Mouse (Mus musculus): Measurements from ENCODE around the gene Fndc3b. TPM values are rescaled to one million over a fixed set of nuclear protein-coding genes. Genes with fewer than 3 reads are reported as not detected.

Gene Fndc3b
- total RNA-seq, 2 experiments from 2014 or later, result 18.9 to 26.2 TPM

DNA sequence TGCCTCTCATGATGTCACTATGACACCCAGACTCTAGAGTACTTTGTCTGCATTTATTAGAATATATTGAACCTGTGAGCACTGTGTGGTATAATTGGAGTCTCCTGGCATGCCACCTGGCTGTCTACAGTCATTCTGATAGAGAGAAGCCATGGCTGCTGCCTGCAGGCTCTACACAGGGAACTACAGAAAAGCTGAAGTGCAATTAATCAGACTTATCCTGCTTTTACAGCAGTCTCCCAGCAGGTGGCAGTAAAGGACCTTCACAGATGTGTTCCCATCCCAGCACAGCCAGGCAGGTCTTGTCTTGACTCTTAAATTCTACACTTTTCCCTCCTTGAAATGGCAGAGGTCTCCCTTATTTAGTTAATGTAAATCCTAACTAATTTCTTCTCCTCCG lies 250.1 kb downstream of the Fndc3b start:
- Histone ChIP-seq H3K27ac (no peak overlapping the region), H3K4me3 (no peak overlapping the region)
- TF ChIP-seq CTCF (conservative IDR thresholded peaks at IDR 0.05), result peak; percentile 96
- DNase-seq (ENCODE audit: low spot score in 2 of 2), result peak; percentile 71 to 81

DNA sequence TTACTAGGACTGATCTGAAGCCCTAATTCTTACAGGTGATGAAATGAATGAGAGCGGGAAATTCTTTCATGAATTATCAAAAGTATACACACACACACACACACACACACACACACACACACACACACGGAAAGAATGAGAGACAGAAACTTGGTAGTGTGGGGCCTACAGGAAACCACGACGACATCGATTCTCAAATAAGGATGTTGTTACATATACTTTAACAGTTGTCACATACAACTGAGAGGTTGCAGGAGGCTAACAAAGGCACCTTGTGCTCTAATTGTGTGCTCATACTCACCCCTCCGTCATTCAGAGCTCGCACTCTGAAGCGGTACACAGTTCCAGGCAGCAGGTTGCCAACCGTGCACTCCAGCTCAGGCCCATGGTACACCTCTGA lies 252.7 kb downstream of the Fndc3b start:
- Histone ChIP-seq H3K4me3 (no peak overlapping the region), H3K27ac (no peak overlapping the region)

GRCm38 (mm10) chr3:27456514-27456913 lies 254.6 kb downstream of the Fndc3b start:
- TF ChIP-seq CTCF (conservative IDR thresholded peaks at IDR 0.05), result no peak
- H3K27ac ChIP-seq, result no peak overlapping the region
- no peak overlapping the region for H3K4me3 ChIP-seq
- no peak for DNase-seq (ENCODE audit: low spot score in 2 of 2)

More for the DNA sequence above, 252.7 kb downstream of the Fndc3b start:
- no peak for DNase-seq (ENCODE audit: low spot score in 2 of 2)
- TF ChIP-seq CTCF (conservative IDR thresholded peaks at IDR 0.05), result no peak

- no peak overlapping the region for H3K27ac ChIP-seq
- H3K4me3 ChIP-seq, result no peak overlapping the region
- no peak for DNase-seq (ENCODE audit: low spot score in 2 of 2)
- TF ChIP-seq CTCF (conservative IDR thresholded peaks at IDR 0.05), result no peak
These were observed 256.5 kb downstream of the Fndc3b start for GRCm38 (mm10) chr3:27454402-27455195.

GRCm38 (mm10) chr3:27453453-27454098 lies 257.5 kb downstream of the Fndc3b start:
- no peak for DNase-seq (ENCODE audit: low spot score in 2 of 2)
- H3K27ac ChIP-seq, result no peak overlapping the region
- H3K4me3 ChIP-seq, result no peak overlapping the region
- peak; percentile 67 for TF ChIP-seq CTCF (conservative IDR thresholded peaks at IDR 0.05)

DNA sequence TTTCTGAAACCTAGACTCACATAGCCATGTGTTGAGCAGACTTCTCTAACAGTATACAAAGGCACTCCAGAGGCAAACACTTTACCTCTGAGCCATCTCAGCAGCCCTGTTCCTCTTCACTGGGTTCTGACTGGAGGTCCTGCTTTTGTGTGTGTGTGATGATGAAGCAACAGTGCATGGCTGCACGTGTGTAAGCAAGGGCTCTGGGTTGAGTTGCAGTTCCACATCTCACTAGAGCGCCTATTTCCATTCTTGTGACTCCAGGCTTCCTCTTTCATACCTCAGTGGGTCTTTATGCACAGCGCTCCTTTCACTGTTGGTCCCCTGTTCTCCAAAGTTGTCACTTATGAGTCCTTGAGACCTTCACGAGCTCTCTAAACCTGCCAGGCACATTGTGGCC lies 261.7 kb downstream of the Fndc3b start:
- no peak for TF ChIP-seq CTCF (conservative IDR thresholded peaks at IDR 0.05)
- DNase-seq (ENCODE audit: low spot score in 2 of 2), result no peak
- H3K27ac ChIP-seq, result no peak overlapping the region
- no peak overlapping the region for H3K4me3 ChIP-seq

GRCm38 (mm10) chr3:27448367-27448766 lies 262.7 kb downstream of the Fndc3b start:
- TF ChIP-seq CTCF (conservative IDR thresholded peaks at IDR 0.05), result peak; percentile 64
- Histone ChIP-seq H3K4me3 (no peak overlapping the region), H3K27ac (no peak overlapping the region)
- DNase-seq (ENCODE audit: low spot score in 2 of 2), result no peak

DNA sequence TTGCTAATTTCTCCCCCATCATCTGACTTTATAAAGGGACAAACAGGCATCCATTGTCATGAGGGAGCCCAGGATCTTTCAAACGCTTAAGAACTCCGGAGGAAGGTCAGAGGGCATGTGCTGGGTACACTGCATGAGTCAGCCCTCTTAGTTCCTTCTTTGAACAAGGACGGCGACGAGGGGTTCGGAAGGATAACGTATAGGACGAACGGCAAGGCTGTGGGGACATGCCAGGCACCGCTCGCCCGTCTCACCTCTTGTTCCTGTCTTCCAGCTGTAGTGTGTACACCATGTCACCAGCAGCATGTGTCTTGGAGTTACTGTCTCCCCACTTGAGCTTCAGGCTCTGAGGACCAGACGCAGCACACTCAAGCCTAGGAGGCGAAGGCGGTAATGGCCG lies 271.4 kb downstream of the Fndc3b start:
- no peak for DNase-seq (ENCODE audit: low spot score in 2 of 2)
- no peak overlapping the region for H3K27ac ChIP-seq
- H3K4me3 ChIP-seq, result no peak overlapping the region
- TF ChIP-seq CTCF (conservative IDR thresholded peaks at IDR 0.05), result no peak

GRCm38 (mm10) chr3:27435096-27435620 lies 275.9 kb downstream of the Fndc3b start:
- Histone ChIP-seq H3K27ac (no peak overlapping the region), H3K4me3 (no peak overlapping the region)
- no peak for TF ChIP-seq CTCF (conservative IDR thresholded peaks at IDR 0.05)
- DNase-seq (ENCODE audit: low spot score in 2 of 2), result no peak

DNA sequence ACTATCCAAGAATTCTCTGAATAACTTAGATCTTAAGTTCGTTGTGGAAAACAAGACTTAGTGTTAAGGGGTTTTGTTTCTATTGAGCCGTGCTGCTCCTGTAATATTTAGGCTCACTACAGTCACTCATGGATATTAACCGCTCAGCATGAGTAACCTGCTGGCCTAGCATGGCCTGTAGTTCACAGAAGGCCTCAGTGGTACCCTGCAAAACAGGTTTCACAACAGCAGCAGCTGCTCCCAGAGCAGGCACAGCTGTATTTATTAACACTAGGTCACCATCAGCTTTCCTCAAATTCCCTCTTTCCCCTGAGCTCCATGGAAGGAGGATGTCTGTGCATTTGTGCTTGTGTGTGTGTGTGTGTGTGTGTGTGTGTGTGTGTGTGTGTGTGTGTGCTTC lies 278.1 kb downstream of the Fndc3b start:
- Histone ChIP-seq H3K4me3 (no peak overlapping the region), H3K27ac (no peak overlapping the region)
- DNase-seq (ENCODE audit: low spot score in 2 of 2), result no peak
- no peak for TF ChIP-seq CTCF (conservative IDR thresholded peaks at IDR 0.05)

GRCm38 (mm10) chr3:27430621-27431263 lies 280.4 kb downstream of the Fndc3b start:
- peak in 1 of 2 experiments; percentile 34 for DNase-seq (ENCODE audit: low spot score in 2 of 2)
- Histone ChIP-seq H3K27ac (no peak overlapping the region), H3K4me3 (no peak overlapping the region)
- no peak for TF ChIP-seq CTCF (conservative IDR thresholded peaks at IDR 0.05)

DNA sequence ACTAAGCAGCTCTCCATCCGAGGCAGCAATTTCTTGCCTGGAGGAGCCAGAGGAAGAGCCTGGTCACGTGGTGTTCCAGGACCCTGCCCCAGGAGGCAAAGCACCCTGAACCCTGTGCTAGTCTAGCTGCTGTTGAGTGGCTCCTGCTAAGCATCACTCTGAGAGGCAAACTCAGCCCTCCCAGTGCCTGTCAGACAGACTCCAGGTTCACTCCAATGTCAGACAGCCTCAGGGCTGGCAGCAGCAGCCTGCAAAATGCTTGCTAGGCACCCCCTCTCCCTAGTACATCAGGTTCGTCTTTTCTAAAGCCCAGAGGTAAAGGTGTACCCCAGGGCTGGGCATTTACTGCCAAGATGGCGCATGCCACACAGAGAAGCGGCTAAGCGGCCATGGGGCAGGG lies 283.7 kb downstream of the Fndc3b start:
- no peak for DNase-seq (ENCODE audit: low spot score in 2 of 2)
- TF ChIP-seq CTCF (conservative IDR thresholded peaks at IDR 0.05), result no peak
- no peak overlapping the region for H3K27ac ChIP-seq
- H3K4me3 ChIP-seq, result no peak overlapping the region

- no peak for DNase-seq (ENCODE audit: low spot score in 2 of 2)
- H3K27ac ChIP-seq, result no peak overlapping the region
- TF ChIP-seq CTCF (conservative IDR thresholded peaks at IDR 0.05), result no peak
- H3K4me3 ChIP-seq, result no peak overlapping the region
These were observed 286.9 kb downstream of the Fndc3b start for GRCm38 (mm10) chr3:27424049-27424667.
